Mouse (Mus musculus) liver, embryonic 11.5 days (tissue): Measurements from ENCODE around the gene Tsen54. TPM values are rescaled to one million over a fixed set of nuclear protein-coding genes. Genes with fewer than 3 reads are reported as not detected.
A peak's percentile ranks its signal among the peaks of the same experiment; 100 is the strongest.

Experiments
- ATAC-seq: fragments of 200-750 bp; cut with Nextera tagmentation; replicated peaks from 2 replicates; pipeline ENCODE4 v1.8.0; 2017; ENCODE audit warnings: moderate number of reproducible peaks, mild to moderate bottlenecking, moderate TSS enrichment, moderate library complexity; ENCODE audit not compliant: low FRiP score
- DNase-seq: peaks from one replicate; pipeline ENCODE4 v3.0.0-alpha.2; 2017; ENCODE audit warnings: low spot score
- H3K27ac ChIP-seq: fragments of 300-500 bp; sonication (generic); 2 replicates; pipeline ENCODE4 v1.5.1; 2014; ENCODE audit warnings: mild to moderate bottlenecking, low read depth, low read length, control low read depth
- H3K27me3 ChIP-seq: fragments of 300-500 bp; sonication (generic); replicated peaks from 2 replicates; pipeline ENCODE4 v1.6.1; 2014; ENCODE audit warnings: low read length, mixed read lengths; ENCODE audit not compliant: control insufficient read depth, insufficient read depth
- H3K36me3 ChIP-seq: fragments of 300-500 bp; sonication (generic); 2 replicates; pipeline ENCODE4 v1.6.1; 2014; ENCODE audit warnings: mild to moderate bottlenecking, low read length, moderate library complexity, mixed read lengths; ENCODE audit not compliant: control insufficient read depth, insufficient read depth
- H3K4me1 ChIP-seq: fragments of 300-500 bp; sonication (generic); replicated peaks from 2 replicates; pipeline ENCODE4 v1.6.1; 2014; ENCODE audit warnings: low read length, mixed read lengths; ENCODE audit not compliant: control insufficient read depth, insufficient read depth
- H3K4me2 ChIP-seq: fragments of 300-500 bp; sonication (generic); 2 replicates; pipeline ENCODE4 v1.6.1; 2014; ENCODE audit warnings: mild to moderate bottlenecking, control low read depth, moderate library complexity
- H3K4me3 ChIP-seq: fragments of 300-500 bp; sonication (generic); 2 replicates; pipeline ENCODE4 v1.5.1; 2014; ENCODE audit warnings: low read depth, low read length, control low read depth
- H3K9ac ChIP-seq: fragments of 300-500 bp; sonication (generic); 2 replicates; pipeline ENCODE4 v1.6.1; 2014; ENCODE audit warnings: low read depth, low read length, control low read depth
- H3K9me3 ChIP-seq: fragments of 300-500 bp; sonication (generic); 2 replicates; pipeline ENCODE4 v1.6.1; 2016; ENCODE audit warnings: low read length, inconsistent platforms, mixed read lengths; ENCODE audit not compliant: control insufficient read depth
- WGBS: fragments of 180-500 bp; shearing (Covaris S2); extraction: QIAGEN DNeasy Blood & Tissue Kit; methylation state at CpG from one replicate; pipeline ENCODE4 v1.1.7; 2014; 5-methylcytosine and 5-hydroxymethylcytosine counted together
- polyA plus RNA-seq: library from polyadenylated mRNA; unstranded; fragments of >200 nt; fragmentation: Nextera tagmentation; extraction: Ambion mirVana; gene quantifications from 2 replicates; pipeline ENCODE4 v1.2.1, GENCODE M21; 2014

Tsen54 gene
- 36.1 and 36.4 TPM in 2 replicates for polyA plus RNA-seq

DNA sequence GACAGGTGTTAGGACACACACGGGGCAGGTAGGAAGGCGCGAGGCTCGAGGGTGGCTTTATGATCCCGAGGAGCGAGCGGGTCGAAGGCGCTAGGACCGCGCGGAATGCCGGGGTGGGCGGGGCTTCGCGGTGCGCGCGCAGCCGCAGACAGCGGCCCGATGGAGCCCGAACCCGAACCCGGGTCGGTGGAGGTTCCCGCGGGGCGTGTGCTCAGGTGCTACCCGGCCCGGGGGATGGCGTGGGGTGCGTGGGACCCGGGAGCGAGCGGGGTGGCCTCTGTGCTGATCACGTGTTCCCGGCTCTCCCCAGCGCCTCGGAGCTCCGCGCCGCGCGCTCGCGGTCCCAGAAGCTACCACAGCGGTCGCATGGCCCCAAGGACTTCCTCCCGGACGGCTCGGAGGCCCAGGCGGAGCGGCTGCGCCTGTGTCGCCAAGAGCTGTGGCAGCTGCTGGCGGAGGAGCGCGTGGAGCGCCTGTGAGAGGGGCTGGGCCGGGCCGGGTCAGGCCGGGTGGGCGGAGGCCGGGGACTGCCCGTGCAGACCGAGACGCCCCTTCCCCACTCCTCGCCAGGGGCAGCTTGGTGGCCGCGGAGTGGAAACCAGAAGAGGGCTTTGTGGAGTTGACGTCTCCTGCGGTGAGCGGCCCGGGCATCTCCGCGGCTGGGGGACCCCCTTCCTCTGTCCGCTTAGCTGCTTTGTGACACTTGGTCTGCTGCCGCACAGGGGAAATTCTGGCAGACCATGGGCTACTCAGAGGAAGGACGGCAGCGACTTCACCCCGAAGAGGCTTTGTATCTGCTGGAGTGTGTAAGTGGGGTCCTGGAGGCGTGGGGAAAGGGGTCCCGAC is at the start of gene Tsen54:
TSS of gene Tsen54 (plus strand) at position 120 of the 846 bp plus-strand sequence.
- H3K4me3 ChIP-seq: peak within 1 kb of the TSS; percentile 96
- WGBS: under 1% methylated on average over 83 of the region's 84 CpGs
- H3K27me3 ChIP-seq: no peaks in the 10 kb centered on the region
- H3K9ac ChIP-seq: peak within 1 kb of the TSS; percentile 85
- peak; percentile 59 for ATAC-seq
- H3K4me1 ChIP-seq: peaks cover 27% of the 10 kb centered on the region
- H3K4me2 ChIP-seq: peak within 1 kb of the TSS; percentile 68
- peak; percentile 91 for DNase-seq
- H3K27ac ChIP-seq: peak within 1 kb of the TSS; percentile 10
- peaks cover 14% of the 10 kb centered on the region for H3K36me3 ChIP-seq
- H3K9me3 ChIP-seq: no peaks in the 10 kb centered on the region

DNA sequence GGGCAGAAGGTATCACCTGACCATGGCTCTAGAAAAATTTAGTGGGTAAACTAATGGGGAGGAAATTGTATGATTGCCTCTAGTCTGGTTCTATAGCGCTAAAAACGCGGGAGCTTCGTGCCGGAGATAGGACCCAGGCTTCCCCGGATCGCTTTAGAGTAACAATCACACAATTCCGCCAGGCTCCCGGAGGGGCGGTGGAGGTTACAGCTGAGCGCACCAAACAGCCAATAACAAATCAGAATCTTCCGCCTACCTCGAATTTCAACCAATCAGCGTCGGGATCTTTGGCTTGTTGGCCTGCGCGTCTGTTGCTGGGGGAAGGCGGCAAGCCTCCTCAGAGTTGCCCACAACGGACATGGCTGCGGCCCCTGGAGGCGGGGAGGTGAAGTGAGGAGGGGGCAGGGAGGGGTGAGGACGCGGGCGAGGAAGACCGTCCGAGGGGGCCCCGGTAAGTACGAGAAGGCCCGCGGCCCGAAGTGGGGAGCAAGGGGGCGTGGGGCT is 49.4 kb upstream of the Tsen54 start, which contains the start of gene Tmem94:
TSS of gene Tmem94 (plus strand) at position 331 of the 504 bp plus-strand sequence.
- Histone ChIP-seq H3K27me3 (no peaks in the 10 kb centered on the region), H3K36me3 (no peaks in the 10 kb centered on the region), H3K27ac (peak within 1 kb of the TSS; percentile 82), H3K9me3 (no peaks in the 10 kb centered on the region), H3K4me2 (peak within 1 kb of the TSS; percentile 87), H3K9ac (peak within 1 kb of the TSS; percentile 95), H3K4me3 (peak within 1 kb of the TSS; percentile 78), H3K4me1 (peaks cover 19% of the 10 kb centered on the region)
- ATAC-seq (peak; percentile 95), DNase-seq (peak; percentile 98)
- WGBS: under 1% methylated on average over 32 of the region's 32 CpGs

DNA sequence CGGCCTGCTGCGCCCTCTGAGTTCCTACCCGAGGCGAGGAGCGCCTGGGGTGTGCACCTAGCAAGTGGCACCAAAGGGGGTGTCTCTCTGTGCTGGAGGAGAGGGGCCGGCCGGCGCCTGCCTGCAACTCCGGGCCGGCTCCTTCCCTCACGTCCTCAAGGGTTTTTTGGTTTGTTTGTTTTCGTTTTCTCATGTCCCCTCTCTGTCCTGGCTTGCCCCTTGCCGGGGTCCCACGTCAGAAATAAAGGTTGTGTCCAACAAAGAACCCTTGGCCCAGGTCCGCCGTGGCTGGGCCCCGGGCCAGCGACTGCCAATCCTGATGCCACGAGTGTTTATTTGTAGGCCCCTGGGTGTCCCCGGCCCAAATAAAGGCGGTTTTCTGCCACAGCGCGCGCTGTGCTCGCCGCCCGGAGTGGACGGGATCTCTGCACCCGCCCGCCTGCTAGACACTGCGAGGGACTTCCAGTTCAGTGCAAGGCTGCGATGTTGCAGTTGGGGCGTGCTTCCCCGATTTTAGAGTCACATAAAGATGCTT is 48.9 kb upstream of the Tsen54 start:
- no peaks in the 10 kb centered on the region for H3K27me3 ChIP-seq
- under 1% methylated on average over 34 of the region's 34 CpGs for WGBS
- peak overlapping the region; percentile 82 for H3K27ac ChIP-seq
- H3K9me3 ChIP-seq: no peaks in the 10 kb centered on the region
- ATAC-seq (peak; percentile 82), DNase-seq (no peak)
- no peaks in the 10 kb centered on the region for H3K36me3 ChIP-seq
- H3K4me3 ChIP-seq: peak overlapping the region; percentile 78
- H3K4me1 ChIP-seq: peaks cover 24% of the 10 kb centered on the region
- peak overlapping the region; percentile 95 for H3K9ac ChIP-seq
- H3K4me2 ChIP-seq: peak overlapping the region; percentile 87

DNA sequence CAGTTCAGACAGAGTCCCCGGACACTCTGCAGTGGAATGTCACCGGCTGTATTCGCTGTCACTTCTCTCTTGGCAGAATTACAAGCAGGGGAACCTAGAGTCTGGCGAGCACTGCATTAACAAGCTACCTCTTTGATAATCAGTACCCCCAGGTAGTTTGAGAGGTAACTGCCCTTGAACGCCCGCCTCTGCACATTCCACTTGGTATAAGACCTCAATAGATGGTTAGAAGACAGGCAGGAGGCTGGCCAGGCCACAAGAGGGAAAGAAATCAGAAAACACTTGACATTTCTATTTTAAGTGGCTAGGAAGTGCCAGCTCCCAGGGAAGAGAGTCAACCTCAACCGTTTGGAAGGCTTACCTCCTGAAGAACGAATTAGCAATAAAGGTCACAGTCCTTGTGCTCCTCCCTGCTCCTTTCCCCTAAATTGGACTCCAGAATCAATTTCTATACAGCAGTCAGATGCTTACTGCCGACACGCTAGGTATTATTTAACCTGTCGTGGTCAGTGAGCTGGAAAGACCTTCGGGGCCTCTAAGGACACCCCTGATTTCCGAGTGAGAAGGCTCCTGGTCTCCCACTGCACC is 48.1 kb upstream of the Tsen54 start:
- whole genome bisulfite sequencing: 50% methylated on average over 13 of the region's 13 CpGs
- Histone ChIP-seq H3K36me3 (no peaks in the 10 kb centered on the region), H3K4me1 (peaks cover 28% of the 10 kb centered on the region), H3K9ac (peak overlapping the region; percentile 95), H3K27me3 (no peaks in the 10 kb centered on the region), H3K4me2 (peak overlapping the region; percentile 87), H3K27ac (peak overlapping the region; percentile 82; the same call in 1 of the 2 replicates), H3K9me3 (no peaks in the 10 kb centered on the region), H3K4me3 (peak overlapping the region; percentile 78)
- DNase-seq: no peak
- no peak for ATAC-seq

DNA sequence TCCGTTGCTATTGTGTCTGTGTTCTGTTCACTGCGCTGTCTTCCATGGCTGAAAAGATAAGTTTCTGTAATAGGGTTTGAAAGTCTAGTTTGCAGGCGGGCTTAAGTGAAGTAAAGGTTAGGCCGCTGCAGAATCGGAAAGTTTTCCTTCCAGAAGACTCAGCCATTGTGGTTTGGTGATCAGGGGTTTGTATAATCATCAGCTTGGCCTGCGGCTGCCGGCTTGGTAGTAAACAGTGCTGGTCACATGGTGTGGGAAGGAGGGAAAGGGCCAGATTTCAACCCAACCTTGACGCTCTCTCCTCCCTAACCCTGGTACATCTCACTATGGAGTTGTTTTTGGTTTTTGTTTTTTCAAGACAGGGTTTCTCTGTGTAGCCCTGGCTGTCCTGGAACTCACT is 47.5 kb upstream of the Tsen54 start:
- 87% methylated on average over 8 of the region's 8 CpGs for WGBS
- ATAC-seq: no peak
- Histone ChIP-seq H3K4me2 (peak overlapping the region; percentile 87), H3K36me3 (no peaks in the 10 kb centered on the region), H3K4me1 (peaks cover 28% of the 10 kb centered on the region), H3K9ac (no peak overlapping the region), H3K27me3 (no peaks in the 10 kb centered on the region), H3K9me3 (no peaks in the 10 kb centered on the region), H3K27ac (no peak overlapping the region), H3K4me3 (no peak overlapping the region)
- no peak for DNase-seq

DNA sequence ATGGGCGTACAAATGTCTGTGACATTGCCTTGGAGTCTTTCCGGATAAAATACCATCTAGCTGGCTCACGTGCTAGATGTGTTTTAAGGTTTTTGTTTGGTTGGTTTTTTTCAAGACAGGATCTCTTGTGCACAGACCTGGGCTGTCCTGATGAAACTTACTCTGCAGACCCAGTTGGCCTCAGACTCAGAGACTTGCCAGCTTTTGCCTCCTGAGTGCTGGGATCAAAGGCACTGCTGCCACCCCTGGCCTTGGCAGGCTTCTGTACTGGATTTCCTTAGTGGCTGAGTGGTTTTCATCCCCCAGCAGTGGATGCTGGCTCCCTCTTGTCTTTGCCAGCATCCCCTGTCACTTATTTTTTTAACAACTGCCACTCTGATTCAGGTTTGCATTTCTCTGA is 45.6 kb upstream of the Tsen54 start:
- Histone ChIP-seq H3K9me3 (no peaks in the 10 kb centered on the region), H3K4me1 (peaks cover 30% of the 10 kb centered on the region), H3K36me3 (no peaks in the 10 kb centered on the region), H3K27me3 (no peaks in the 10 kb centered on the region), H3K27ac (no peak overlapping the region), H3K4me3 (no peak overlapping the region), H3K9ac (no peak overlapping the region), H3K4me2 (no peak overlapping the region)
- WGBS: 88% methylated on average over 3 of the region's 3 CpGs
- DNase-seq: no peak
- ATAC-seq: no peak

DNA sequence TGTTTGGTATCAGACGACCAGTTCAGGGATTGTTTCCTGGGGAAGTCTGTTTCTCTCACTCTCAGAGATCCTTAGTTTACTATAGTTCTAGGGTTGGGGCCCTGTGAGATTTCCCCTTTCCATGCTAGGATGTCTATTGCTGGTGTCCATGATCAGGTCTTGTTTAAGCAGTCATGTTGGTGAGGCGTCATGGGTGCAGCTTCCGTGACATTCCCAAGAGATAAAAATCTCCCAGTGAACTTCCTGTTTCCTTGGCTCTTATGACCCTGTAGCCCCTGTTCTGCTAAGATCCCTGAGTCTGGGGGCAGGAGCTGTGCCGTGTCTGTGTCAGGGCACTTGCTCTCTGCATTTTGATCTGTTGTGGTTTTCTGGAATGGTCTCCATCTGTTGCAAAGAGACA is 39.9 kb upstream of the Tsen54 start:
- H3K9me3 ChIP-seq: no peaks in the 10 kb centered on the region
- H3K9ac ChIP-seq: no peak overlapping the region
- ATAC-seq (no peak), DNase-seq (no peak)
- 59% methylated on average over 4 of the region's 4 CpGs for WGBS
- no peak overlapping the region for H3K27ac ChIP-seq
- no peaks in the 10 kb centered on the region for H3K27me3 ChIP-seq
- H3K4me3 ChIP-seq: no peak overlapping the region
- peaks cover 47% of the 10 kb centered on the region for H3K4me1 ChIP-seq
- no peak overlapping the region for H3K4me2 ChIP-seq
- peaks cover 2% of the 10 kb centered on the region; the same call in 1 of the 2 replicates for H3K36me3 ChIP-seq

DNA sequence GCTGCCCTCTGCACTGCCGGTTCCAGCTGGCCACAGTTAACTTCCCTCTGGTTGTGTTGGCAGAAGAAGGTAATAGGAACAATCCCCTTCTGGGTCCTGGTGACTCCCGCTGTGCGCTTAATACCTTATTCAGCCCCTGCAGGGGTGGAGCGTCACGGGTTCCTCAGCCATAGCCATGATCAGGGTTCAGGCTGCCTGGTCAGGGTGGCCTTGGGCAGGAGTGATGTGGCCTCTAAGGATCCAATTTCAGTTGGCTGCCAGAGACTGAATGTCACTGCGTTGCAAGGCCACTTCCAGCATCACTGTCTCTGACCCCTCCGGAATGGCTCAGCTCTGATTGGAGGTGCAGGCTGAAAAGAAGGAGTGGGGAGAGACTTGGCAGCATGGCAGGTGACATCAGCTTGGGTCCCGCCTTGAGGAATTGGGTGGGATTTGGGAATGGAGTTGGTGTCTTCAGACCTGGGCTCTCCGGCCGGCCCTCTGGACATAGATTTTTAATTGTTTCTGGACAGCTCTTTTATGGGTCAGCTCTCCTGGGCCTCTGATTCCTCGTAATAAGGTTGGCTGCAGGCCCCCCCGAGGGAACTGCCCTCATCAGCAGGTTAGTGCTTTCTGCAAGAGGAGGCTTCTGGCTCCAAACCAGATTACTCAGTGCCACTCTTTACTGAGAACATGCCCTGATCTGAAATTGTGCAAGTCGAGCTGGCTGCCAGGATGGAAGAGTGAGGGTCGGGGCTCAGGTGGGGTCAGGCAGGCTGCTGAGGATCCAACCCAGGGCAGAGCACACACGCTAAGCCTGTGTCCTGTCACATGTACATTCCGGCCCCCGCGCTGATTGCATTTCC is 38.5 kb upstream of the Tsen54 start:
- ATAC-seq (no peak), DNase-seq (no peak)
- Histone ChIP-seq H3K4me3 (no peak overlapping the region), H3K36me3 (peaks cover 2% of the 10 kb centered on the region; the same call in 1 of the 2 replicates), H3K9me3 (no peaks in the 10 kb centered on the region), H3K27me3 (no peaks in the 10 kb centered on the region), H3K9ac (no peak overlapping the region), H3K4me1 (peaks cover 47% of the 10 kb centered on the region), H3K27ac (no peak overlapping the region), H3K4me2 (no peak overlapping the region)
- 65% methylated on average over 18 of the region's 18 CpGs for WGBS
